Mouse (Mus musculus) midbrain, embryonic 15.5 days (tissue): ENCODE measurements around the gene Kbtbd2. TPM values are rescaled to one million over a fixed set of nuclear protein-coding genes. Genes with fewer than 3 reads are reported as not detected.
A peak's percentile ranks its signal among the peaks of the same experiment; 100 is the strongest.

ENCODE experiments used
- ATAC-seq: fragments of 200-750 bp; cut with Nextera tagmentation; replicated peaks from 2 replicates; pipeline ENCODE4 v1.8.0; 2017; ENCODE audit warnings: moderate TSS enrichment
- H3K27ac ChIP-seq: fragments of 300-500 bp; sonication (generic); 2 replicates; pipeline ENCODE4 v1.5.1; 2015; ENCODE audit warnings: mild to moderate bottlenecking, inconsistent platforms
- H3K27me3 ChIP-seq: fragments of 300-500 bp; sonication (generic); replicated peaks from 2 replicates; pipeline ENCODE4 v1.6.1; 2015; ENCODE audit warnings: inconsistent platforms
- H3K36me3 ChIP-seq: fragments of 300-500 bp; sonication (generic); replicated peaks from 2 replicates; pipeline ENCODE4 v1.6.1; 2015; ENCODE audit warnings: inconsistent platforms
- H3K4me1 ChIP-seq: fragments of 300-500 bp; sonication (generic); 2 replicates; pipeline ENCODE4 v1.6.1; 2015; ENCODE audit warnings: inconsistent platforms
- H3K4me2 ChIP-seq: fragments of 300-500 bp; sonication (generic); 2 replicates; pipeline ENCODE4 v1.6.1; 2015; ENCODE audit warnings: inconsistent platforms, mild to moderate bottlenecking, moderate library complexity
- H3K4me3 ChIP-seq: fragments of 300-500 bp; sonication (generic); 2 replicates; pipeline ENCODE4 v1.5.1; 2015; ENCODE audit warnings: mild to moderate bottlenecking, inconsistent platforms
- H3K9ac ChIP-seq: fragments of 300-500 bp; sonication (generic); 2 replicates; pipeline ENCODE4 v1.6.1; 2015; ENCODE audit warnings: mild to moderate bottlenecking, inconsistent platforms
- H3K9me3 ChIP-seq: fragments of 300-500 bp; sonication (generic); 2 replicates; pipeline ENCODE4 v1.6.1; 2016; ENCODE audit warnings: inconsistent platforms
- WGBS: fragments of 180-500 bp; shearing (Covaris S2); methylation state at CpG from one replicate; pipeline ENCODE4 v1.1.7; 2015; ENCODE audit warnings: mixed read lengths; 5-methylcytosine and 5-hydroxymethylcytosine counted together
- polyA plus RNA-seq: library from polyadenylated mRNA; unstranded; fragments of >200 nt; fragmentation: Nextera tagmentation; extraction: Ambion mirVana; gene quantifications from 2 replicates; pipeline ENCODE4 v1.2.1, GENCODE M21; 2015

Gene Kbtbd2
- polyA plus RNA-seq: 31.0 and 33.7 TPM in 2 replicates

- Histone ChIP-seq H3K4me3 (peak within 1 kb of the TSS; percentile 95), H3K4me2 (peak within 1 kb of the TSS; percentile 74), H3K4me1 (peaks cover 34% of the 10 kb centered on the region), H3K36me3 (no peaks in the 10 kb centered on the region), H3K9me3 (no peaks in the 10 kb centered on the region), H3K27ac (peak within 1 kb of the TSS; percentile 100), H3K9ac (peak within 1 kb of the TSS; percentile 96), H3K27me3 (no peaks in the 10 kb centered on the region)
- WGBS: under 1% methylated on average over 97 of the region's 98 CpGs
- ATAC-seq: peak; percentile 96
These were observed at the start of gene Kbtbd2 for GRCm38 (mm10) chr6:56797311-56798151. TSS of gene Kbtbd2 (minus strand) at chr6:56797813.

GRCm38 (mm10) chr6:56844365-56844764, 46.8 kb upstream of the Kbtbd2 start:
- H3K4me2 ChIP-seq: no peak overlapping the region
- no peak overlapping the region for H3K9ac ChIP-seq
- H3K4me1 ChIP-seq: no peaks in the 10 kb centered on the region
- no peaks in the 10 kb centered on the region for H3K36me3 ChIP-seq
- H3K4me3 ChIP-seq: no peak overlapping the region
- ATAC-seq: no peak
- H3K9me3 ChIP-seq: no peaks in the 10 kb centered on the region
- no peak overlapping the region for H3K27ac ChIP-seq
- 90% methylated on average over 2 of the region's 2 CpGs for WGBS
- H3K27me3 ChIP-seq: no peaks in the 10 kb centered on the region

- Histone ChIP-seq H3K4me3 (no peak overlapping the region), H3K4me1 (no peaks in the 10 kb centered on the region), H3K9me3 (no peaks in the 10 kb centered on the region), H3K36me3 (no peaks in the 10 kb centered on the region), H3K27me3 (no peaks in the 10 kb centered on the region), H3K4me2 (no peak overlapping the region), H3K9ac (no peak overlapping the region), H3K27ac (no peak overlapping the region)
- 87% methylated on average over 3 of the region's 3 CpGs for WGBS
- no peak for ATAC-seq
These were observed 45.6 kb upstream of the Kbtbd2 start for GRCm38 (mm10) chr6:56843229-56843628.

GRCm38 (mm10) chr6:56837621-56838020, 40.0 kb upstream of the Kbtbd2 start:
- Histone ChIP-seq H3K27me3 (no peaks in the 10 kb centered on the region), H3K9ac (no peak overlapping the region), H3K4me3 (no peak overlapping the region), H3K9me3 (no peaks in the 10 kb centered on the region), H3K27ac (no peak overlapping the region), H3K4me1 (no peaks in the 10 kb centered on the region), H3K4me2 (no peak overlapping the region), H3K36me3 (no peaks in the 10 kb centered on the region)
- ATAC-seq: no peak
- 86% methylated on average over 3 of the region's 3 CpGs for WGBS

GRCm38 (mm10) chr6:56837166-56837565, 39.6 kb upstream of the Kbtbd2 start:
- H3K27ac ChIP-seq: no peak overlapping the region
- no peaks in the 10 kb centered on the region for H3K36me3 ChIP-seq
- no peak overlapping the region for H3K9ac ChIP-seq
- H3K4me2 ChIP-seq: no peak overlapping the region
- H3K4me1 ChIP-seq: 0 out of 2 replicates have a peak, but pooled peaks cover 2% of the 10 kb centered on the region
- H3K27me3 ChIP-seq: no peaks in the 10 kb centered on the region
- no peak for ATAC-seq
- WGBS: 92% methylated on average over 12 of the region's 12 CpGs
- H3K4me3 ChIP-seq: no peak overlapping the region
- H3K9me3 ChIP-seq: no peaks in the 10 kb centered on the region

- ATAC-seq: no peak
- Histone ChIP-seq H3K9me3 (no peaks in the 10 kb centered on the region), H3K4me1 (0 out of 2 replicates have a peak, but pooled peaks cover 2% of the 10 kb centered on the region), H3K9ac (no peak overlapping the region), H3K4me3 (no peak overlapping the region), H3K4me2 (no peak overlapping the region), H3K36me3 (no peaks in the 10 kb centered on the region), H3K27me3 (no peaks in the 10 kb centered on the region), H3K27ac (no peak overlapping the region)
- WGBS: 82% methylated on average over 10 of the region's 10 CpGs
These were observed 37.9 kb upstream of the Kbtbd2 start for GRCm38 (mm10) chr6:56835532-56835931.

GRCm38 (mm10) chr6:56834769-56835168, 37.2 kb upstream of the Kbtbd2 start:
- Histone ChIP-seq H3K4me1 (0 out of 2 replicates have a peak, but pooled peaks cover 2% of the 10 kb centered on the region), H3K9ac (no peak overlapping the region), H3K36me3 (no peaks in the 10 kb centered on the region), H3K4me2 (no peak overlapping the region), H3K9me3 (no peaks in the 10 kb centered on the region), H3K27me3 (no peaks in the 10 kb centered on the region), H3K4me3 (no peak overlapping the region), H3K27ac (no peak overlapping the region)
- ATAC-seq: no peak
- 57% methylated on average over 5 of the region's 5 CpGs for WGBS

GRCm38 (mm10) chr6:56832830-56833229, 35.2 kb upstream of the Kbtbd2 start:
- Histone ChIP-seq H3K4me2 (peak overlapping the region; percentile 91), H3K9ac (no peak overlapping the region), H3K4me1 (0 out of 2 replicates have a peak, but pooled peaks cover 2% of the 10 kb centered on the region), H3K4me3 (peak overlapping the region; percentile 58; the same call in 1 of the 2 replicates), H3K27ac (no peak overlapping the region), H3K27me3 (no peaks in the 10 kb centered on the region), H3K9me3 (no peaks in the 10 kb centered on the region), H3K36me3 (no peaks in the 10 kb centered on the region)
- no peak for ATAC-seq

GRCm38 (mm10) chr6:56832407-56832796, 34.8 kb upstream of the Kbtbd2 start:
- WGBS: 5% methylated on average over 15 of the region's 15 CpGs
- no peaks in the 10 kb centered on the region for H3K36me3 ChIP-seq
- H3K27ac ChIP-seq: no peak overlapping the region
- peak; percentile 43 for ATAC-seq
- peak overlapping the region; percentile 91 for H3K4me2 ChIP-seq
- H3K9me3 ChIP-seq: no peaks in the 10 kb centered on the region
- no peaks in the 10 kb centered on the region for H3K27me3 ChIP-seq
- 0 out of 2 replicates have a peak, but pooled peaks cover 2% of the 10 kb centered on the region for H3K4me1 ChIP-seq
- peak overlapping the region; percentile 44 for H3K9ac ChIP-seq
- H3K4me3 ChIP-seq: peak overlapping the region; percentile 58

GRCm38 (mm10) chr6:56831697-56832406, 34.2 kb upstream of the Kbtbd2 start, which contains the start of gene Fkbp9:
TSS of gene Fkbp9 (plus strand) at chr6:56832059.
- H3K4me2 ChIP-seq: peak within 1 kb of the TSS; percentile 91
- H3K4me3 ChIP-seq: peak within 1 kb of the TSS; percentile 58
- H3K9ac ChIP-seq: peak within 1 kb of the TSS; percentile 44
- H3K27me3 ChIP-seq: no peaks in the 10 kb centered on the region
- H3K4me1 ChIP-seq: 0 out of 2 replicates have a peak, but pooled peaks cover 2% of the 10 kb centered on the region
- WGBS: under 1% methylated on average over 58 of the region's 58 CpGs
- H3K36me3 ChIP-seq: no peaks in the 10 kb centered on the region
- no peaks in the 10 kb centered on the region for H3K9me3 ChIP-seq
- peak; percentile 95 for ATAC-seq
- 0 out of 2 replicates have a peak within 1 kb of the TSS, but pooled peaks have one; percentile 26 for H3K27ac ChIP-seq

- no peak overlapping the region for H3K27ac ChIP-seq
- no peak for ATAC-seq
- no peaks in the 10 kb centered on the region for H3K9me3 ChIP-seq
- H3K4me2 ChIP-seq: no peak overlapping the region
- no peaks in the 10 kb centered on the region for H3K4me1 ChIP-seq
- WGBS: 69% methylated on average over 3 of the region's 3 CpGs
- no peaks in the 10 kb centered on the region for H3K27me3 ChIP-seq
- H3K9ac ChIP-seq: no peak overlapping the region
- no peak overlapping the region for H3K4me3 ChIP-seq
- H3K36me3 ChIP-seq: no peaks in the 10 kb centered on the region
These were observed 28.0 kb upstream of the Kbtbd2 start for GRCm38 (mm10) chr6:56825657-56826056.

GRCm38 (mm10) chr6:56819124-56819487, 21.5 kb upstream of the Kbtbd2 start:
- 80% methylated on average over 2 of the region's 2 CpGs for WGBS
- Histone ChIP-seq H3K4me3 (no peak overlapping the region), H3K9ac (no peak overlapping the region), H3K36me3 (no peaks in the 10 kb centered on the region), H3K4me2 (no peak overlapping the region), H3K27ac (no peak overlapping the region), H3K4me1 (no peaks in the 10 kb centered on the region), H3K9me3 (no peaks in the 10 kb centered on the region), H3K27me3 (no peaks in the 10 kb centered on the region)
- no peak for ATAC-seq
